Mouse (Mus musculus): ENCODE results near the gene Guk1. TPM values are rescaled to one million over a fixed set of nuclear protein-coding genes. Genes with fewer than 3 reads are reported as not detected.

Gene Guk1
- polyA plus RNA-seq, 1 experiment, result 79.8 TPM

DNA sequence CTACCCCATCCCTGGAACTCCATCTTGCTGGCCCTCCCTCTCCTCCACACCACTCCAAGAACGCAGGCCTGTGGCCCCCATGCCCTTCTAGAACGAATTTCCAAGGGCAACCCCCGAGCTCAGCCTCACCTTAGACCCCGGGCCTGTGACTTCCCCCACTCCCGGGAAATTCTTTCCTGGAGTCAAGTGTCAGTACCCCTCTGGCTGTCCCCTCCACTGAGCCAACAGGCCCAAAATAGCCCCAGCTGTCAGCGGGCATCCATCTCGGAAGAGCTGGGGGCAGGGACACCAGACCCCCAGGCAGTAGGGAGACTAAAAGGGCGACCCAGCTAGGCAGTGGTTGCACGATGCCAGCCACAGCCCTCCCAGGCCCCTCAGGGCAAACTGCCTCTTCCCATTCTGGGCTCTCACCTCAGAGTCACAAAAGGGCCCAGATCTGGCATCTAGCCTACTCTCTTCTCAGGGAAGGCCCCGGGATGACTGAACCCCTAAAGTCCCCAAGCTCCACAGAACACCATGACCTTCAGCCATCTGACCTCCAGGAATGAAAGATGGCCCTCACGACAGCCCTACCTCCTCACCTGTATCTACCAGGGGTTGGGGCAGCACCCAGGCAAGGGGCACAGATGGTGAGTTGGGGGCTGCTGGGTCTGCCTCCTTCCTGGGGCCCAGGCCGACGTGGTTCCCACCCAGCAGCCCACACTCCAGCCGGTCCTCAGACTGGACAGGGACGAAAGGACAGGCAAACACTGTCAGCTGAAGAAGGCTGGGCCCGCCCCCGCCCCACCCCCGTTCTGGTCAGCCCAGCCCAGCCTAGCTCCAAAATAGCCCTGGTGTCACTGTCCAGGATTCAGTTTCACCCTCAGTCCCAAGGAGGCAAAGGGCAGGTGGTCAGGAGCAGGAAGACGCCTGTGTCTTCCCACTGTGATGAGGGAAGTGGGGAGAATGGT, 53.2 kb downstream of the Guk1 start:
- H3K27me3 ChIP-seq (ENCODE audit: control insufficient read depth, insufficient read depth, low read length), result peaks cover 7% of the 10 kb centered on the region; the same call in 1 of the 2 replicates
- no peaks in the 10 kb centered on the region for H3K36me3 ChIP-seq (ENCODE audit: control insufficient read depth, insufficient read depth, low read length)
- no peak for DNase-seq
- TF ChIP-seq POLR2A (IDR thresholded peaks at IDR 0.05; ENCODE audit: control insufficient read depth, extremely low read depth, insufficient read depth, low read length, poor library complexity), result no peak
- no peak for TF ChIP-seq CTCF (IDR thresholded peaks at IDR 0.05; ENCODE audit: borderline replicate concordance, control insufficient read depth, extremely low read depth, insufficient read depth, low read length, poor library complexity)
- WGBS, result 93% methylated on average over 19 of the region's 19 CpGs
- H3K27ac ChIP-seq (ENCODE audit: control insufficient read depth, insufficient read depth, low read length), result no peak overlapping the region
- H3K4me1 ChIP-seq (replicated peaks; ENCODE audit: control insufficient read depth, insufficient read depth, low read length), result peaks cover 3% of the 10 kb centered on the region; the same call in 1 of the 2 replicates
- H3K4me3 ChIP-seq (ENCODE audit: control insufficient read depth, insufficient read depth, low read length), result no peak overlapping the region

DNA sequence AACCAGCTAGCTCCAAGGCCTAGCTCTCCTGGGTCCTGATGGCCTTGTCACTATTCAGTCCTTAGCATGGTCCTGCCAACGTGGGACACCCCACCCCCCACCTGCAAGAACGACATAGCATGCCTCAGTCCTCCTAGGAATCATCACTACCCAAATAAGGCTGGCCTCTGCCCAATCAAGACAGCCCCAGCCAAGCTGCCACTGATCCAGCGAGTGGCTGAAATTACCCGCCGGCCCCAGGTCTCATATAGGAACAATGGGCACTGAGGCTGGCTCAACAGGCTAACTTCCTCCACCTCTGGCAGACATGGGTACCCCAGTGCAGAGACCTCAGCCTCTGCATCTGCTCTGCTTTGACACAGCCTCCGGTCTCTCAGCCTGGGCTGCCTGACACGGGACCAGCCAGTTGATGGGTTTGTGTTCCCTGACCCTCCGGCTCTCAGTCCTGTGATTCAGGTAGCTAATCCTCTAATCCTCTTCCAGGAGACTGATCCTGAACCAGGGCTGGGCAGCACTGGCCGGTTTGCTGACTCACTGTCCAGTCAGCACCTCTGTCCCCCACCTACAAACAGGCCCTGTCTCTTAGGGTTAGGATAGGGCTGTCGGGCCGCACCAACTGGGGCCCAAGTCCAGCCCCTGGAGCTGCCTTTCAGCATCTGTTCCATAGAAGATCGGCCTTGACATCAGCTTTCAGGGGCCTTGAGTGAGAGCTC, 54.9 kb downstream of the Guk1 start:
- Histone ChIP-seq H3K4me3 (ENCODE audit: control insufficient read depth, insufficient read depth, low read length) (no peak overlapping the region), H3K36me3 (ENCODE audit: control insufficient read depth, insufficient read depth, low read length) (no peaks in the 10 kb centered on the region), H3K27me3 (ENCODE audit: control insufficient read depth, insufficient read depth, low read length) (peaks cover 7% of the 10 kb centered on the region; the same call in 1 of the 2 replicates), H3K4me1 (replicated peaks; ENCODE audit: control insufficient read depth, insufficient read depth, low read length) (peaks cover 3% of the 10 kb centered on the region; the same call in 1 of the 2 replicates), H3K27ac (ENCODE audit: control insufficient read depth, insufficient read depth, low read length) (no peak overlapping the region)
- DNase-seq, result no peak
- WGBS, result 86% methylated on average over 12 of the region's 12 CpGs
- TF ChIP-seq CTCF (IDR thresholded peaks at IDR 0.05; ENCODE audit: borderline replicate concordance, control insufficient read depth, extremely low read depth, insufficient read depth, low read length, poor library complexity), result no peak
- no peak for TF ChIP-seq POLR2A (IDR thresholded peaks at IDR 0.05; ENCODE audit: control insufficient read depth, extremely low read depth, insufficient read depth, low read length, poor library complexity)

DNA sequence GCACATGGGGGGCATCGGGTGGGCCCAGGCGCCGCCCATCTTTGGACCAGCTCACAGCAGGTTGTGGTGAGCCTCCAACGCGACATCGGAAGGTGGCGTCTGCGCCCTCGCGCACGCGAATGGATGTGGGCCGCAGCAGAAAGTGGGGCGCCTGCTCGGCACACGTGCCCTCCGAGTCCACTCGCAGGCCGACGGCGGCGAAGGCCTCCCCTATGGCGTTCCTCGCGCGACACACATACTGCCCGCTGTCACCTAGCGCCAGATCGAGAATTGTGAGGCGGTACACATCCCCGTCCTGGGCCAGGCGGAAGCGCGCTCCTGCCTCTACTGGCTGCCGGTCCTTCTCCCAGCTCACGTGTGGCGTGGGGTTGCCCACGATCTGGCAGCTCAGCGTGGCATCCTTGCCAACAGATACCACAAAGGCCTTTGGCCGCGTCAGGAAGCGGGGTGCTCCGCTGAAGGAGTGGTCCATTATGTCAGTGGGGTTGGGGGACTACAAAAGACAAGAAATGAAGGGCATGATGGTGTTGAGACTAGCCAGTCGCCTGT, 56.0 kb downstream of the Guk1 start, which contains the start of gene Obscn:
Gene Obscn, minus strand, starts transcription at position 499 of the 549 bp plus-strand sequence.
- TF ChIP-seq POLR2A (IDR thresholded peaks at IDR 0.05; ENCODE audit: control insufficient read depth, extremely low read depth, insufficient read depth, low read length, poor library complexity), result no peak
- no peak for TF ChIP-seq CTCF (IDR thresholded peaks at IDR 0.05; ENCODE audit: borderline replicate concordance, control insufficient read depth, extremely low read depth, insufficient read depth, low read length, poor library complexity)
- DNase-seq, result no peak
- Histone ChIP-seq H3K27me3 (ENCODE audit: control insufficient read depth, insufficient read depth, low read length) (peaks cover 7% of the 10 kb centered on the region; the same call in 1 of the 2 replicates), H3K36me3 (ENCODE audit: control insufficient read depth, insufficient read depth, low read length) (no peaks in the 10 kb centered on the region), H3K4me3 (ENCODE audit: control insufficient read depth, insufficient read depth, low read length) (no peak within 1 kb of the TSS), H3K27ac (ENCODE audit: control insufficient read depth, insufficient read depth, low read length) (no peak within 1 kb of the TSS), H3K4me1 (replicated peaks; ENCODE audit: control insufficient read depth, insufficient read depth, low read length) (no peaks in the 10 kb centered on the region)
- 20% methylated on average over 44 of the region's 44 CpGs for WGBS

DNA sequence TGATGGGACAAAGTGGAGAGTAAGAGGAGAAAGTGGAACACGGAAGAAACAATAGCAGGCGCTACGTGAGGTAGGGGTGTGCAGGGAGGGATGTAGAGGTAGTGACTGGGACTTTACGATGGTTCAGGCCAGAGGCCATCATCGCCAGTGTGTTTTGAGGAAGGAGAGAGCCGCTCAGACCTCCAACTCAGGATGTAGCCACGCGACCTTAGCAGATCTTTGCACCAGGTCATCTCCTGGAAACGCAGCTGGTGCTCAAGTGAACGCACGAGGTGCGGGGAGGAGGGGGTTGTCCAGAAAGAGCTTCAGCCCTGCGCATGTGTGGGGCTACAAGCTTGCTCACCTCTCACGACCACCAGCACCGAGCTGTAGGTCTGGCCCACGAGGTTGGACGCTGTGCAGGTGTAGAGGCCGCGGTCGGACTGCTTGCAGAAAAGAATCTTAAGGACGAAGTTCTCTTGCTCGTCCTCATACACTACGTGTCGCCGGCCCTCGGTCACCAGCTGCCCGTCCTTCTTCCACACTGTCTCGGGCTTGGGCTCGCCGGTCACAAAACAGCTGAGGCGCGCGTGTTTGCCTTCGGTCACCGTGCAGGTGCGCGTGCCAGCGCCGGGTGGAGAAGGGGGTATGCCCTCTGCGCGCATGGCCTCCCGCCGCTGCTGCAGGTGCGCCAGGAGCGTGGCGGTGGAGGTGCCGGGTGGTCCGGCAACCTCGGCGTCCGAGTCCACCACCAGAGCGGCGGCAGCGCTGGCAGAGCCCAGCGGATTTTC, 56.8 kb downstream of the Guk1 start:
- Histone ChIP-seq H3K4me3 (ENCODE audit: control insufficient read depth, insufficient read depth, low read length) (no peak overlapping the region), H3K4me1 (replicated peaks; ENCODE audit: control insufficient read depth, insufficient read depth, low read length) (no peaks in the 10 kb centered on the region), H3K36me3 (ENCODE audit: control insufficient read depth, insufficient read depth, low read length) (no peaks in the 10 kb centered on the region), H3K27ac (ENCODE audit: control insufficient read depth, insufficient read depth, low read length) (no peak overlapping the region), H3K27me3 (ENCODE audit: control insufficient read depth, insufficient read depth, low read length) (peaks cover 7% of the 10 kb centered on the region; the same call in 1 of the 2 replicates)
- TF ChIP-seq CTCF (IDR thresholded peaks at IDR 0.05; ENCODE audit: borderline replicate concordance, control insufficient read depth, extremely low read depth, insufficient read depth, low read length, poor library complexity) (no peak), POLR2A (IDR thresholded peaks at IDR 0.05; ENCODE audit: control insufficient read depth, extremely low read depth, insufficient read depth, low read length, poor library complexity) (no peak)
- no peak for DNase-seq
- WGBS, result 12% methylated on average over 55 of the region's 55 CpGs

DNA sequence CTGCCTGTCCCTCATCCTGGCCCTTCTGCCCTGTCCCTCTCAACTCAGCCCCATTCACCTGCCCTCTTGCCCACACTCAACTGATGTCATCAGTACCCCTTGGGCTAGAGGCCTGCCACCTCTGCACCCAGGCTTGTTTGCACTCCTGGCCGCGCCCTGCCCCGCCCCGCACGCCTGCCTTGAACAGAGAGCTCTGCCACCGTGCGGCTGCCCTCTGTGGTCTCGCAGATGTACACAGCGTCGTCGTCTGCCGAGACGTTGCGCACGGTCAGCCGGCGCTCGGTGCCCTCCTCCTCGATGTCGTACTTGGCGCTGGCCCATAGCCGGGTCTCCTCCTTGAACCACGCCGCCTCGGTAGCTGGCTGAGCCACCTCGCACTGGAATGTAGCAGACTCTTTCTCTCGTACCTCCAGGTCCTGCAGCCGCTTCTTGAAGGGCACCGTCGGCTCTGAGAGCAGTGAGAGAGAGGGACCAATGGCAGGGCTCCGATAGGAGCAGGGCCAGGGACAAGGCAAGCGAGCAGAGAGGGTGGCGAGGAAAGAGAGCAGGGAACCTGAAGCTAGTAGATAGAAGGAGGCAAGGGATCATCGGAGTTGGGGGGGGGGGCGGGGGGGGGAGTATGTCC, 57.5 kb downstream of the Guk1 start:
- no peak for TF ChIP-seq POLR2A (IDR thresholded peaks at IDR 0.05; ENCODE audit: control insufficient read depth, extremely low read depth, insufficient read depth, low read length, poor library complexity)
- no peak for TF ChIP-seq CTCF (IDR thresholded peaks at IDR 0.05; ENCODE audit: borderline replicate concordance, control insufficient read depth, extremely low read depth, insufficient read depth, low read length, poor library complexity)
- Histone ChIP-seq H3K27ac (ENCODE audit: control insufficient read depth, insufficient read depth, low read length) (no peak overlapping the region), H3K27me3 (ENCODE audit: control insufficient read depth, insufficient read depth, low read length) (peaks cover 7% of the 10 kb centered on the region; the same call in 1 of the 2 replicates), H3K36me3 (ENCODE audit: control insufficient read depth, insufficient read depth, low read length) (no peaks in the 10 kb centered on the region), H3K4me3 (ENCODE audit: control insufficient read depth, insufficient read depth, low read length) (no peak overlapping the region), H3K4me1 (replicated peaks; ENCODE audit: control insufficient read depth, insufficient read depth, low read length) (no peaks in the 10 kb centered on the region)
- no peak for DNase-seq
- 5% methylated on average over 34 of the region's 35 CpGs for WGBS

Other genes starting within 250 kb of the Guk1 start
- 47.2 and 96.5 TPM in 2 replicates for gene Hist3h2ba, start 243.3 kb downstream of the Guk1 start, polyA plus RNA-seq (2012; rRNA removed)
- 45.9 and 51.0 TPM in 2 replicates for gene Hist3h2a, start 237.5 kb downstream of the Guk1 start, polyA plus RNA-seq (2012; rRNA removed)
- gene Trim17, start 237.5 kb downstream of the Guk1 start, polyA plus RNA-seq (2012; rRNA removed), result 0.31 and 0.47 TPM in 2 replicates
- gene Trim11, start 214.1 kb downstream of the Guk1 start, polyA plus RNA-seq (2012; rRNA removed), result 114 and 119 TPM in 2 replicates
- gene Obscn, start 55.8 kb downstream of the Guk1 start, polyA plus RNA-seq (2012; rRNA removed), result 2.4 and 14.5 TPM in 2 replicates
- 7.2 and 8.9 TPM in 2 replicates for gene Iba57, start 28.5 kb downstream of the Guk1 start, polyA plus RNA-seq (2012; rRNA removed)
- gene Gjc2, start 9.0 kb downstream of the Guk1 start, polyA plus RNA-seq (2012; rRNA removed), result 0.23 and 0.66 TPM in 2 replicates
- 40.2 and 42.0 TPM in 2 replicates for gene Mrpl55, start 10.3 kb upstream of the Guk1 start, polyA plus RNA-seq (2012; rRNA removed)
- 30.0 and 30.5 TPM in 2 replicates for gene 2310033P09Rik, start 16.1 kb upstream of the Guk1 start, polyA plus RNA-seq (2012; rRNA removed)
- 503 and 561 TPM in 2 replicates for gene Arf1, start 36.1 kb upstream of the Guk1 start, polyA plus RNA-seq (2012; rRNA removed)
- gene Wnt3a, start 98.5 kb upstream of the Guk1 start, polyA plus RNA-seq (2012; rRNA removed), result 0.28 TPM in 1 of 2 replicates, not detected in the other
- 1.3 and 2.2 TPM in 2 replicates for gene Wnt9a, start 114.7 kb upstream of the Guk1 start, polyA plus RNA-seq (2012; rRNA removed)
- gene Prss38, start 183.4 kb upstream of the Guk1 start, polyA plus RNA-seq (2012; rRNA removed), result not detected in 2 replicates